Mouse (Mus musculus) monocyte, adult 2 months (primary cell): ENCODE data around the gene Jph3.

ENCODE experiments used
- DNase-seq, 2 experiments: peaks; one replicate each; pipeline ENCODE4 v3.0.0; 2022; ENCODE audit warnings: low spot score in 2 of 2, low read depth in 1 of 2

Jph3 gene

DNA sequence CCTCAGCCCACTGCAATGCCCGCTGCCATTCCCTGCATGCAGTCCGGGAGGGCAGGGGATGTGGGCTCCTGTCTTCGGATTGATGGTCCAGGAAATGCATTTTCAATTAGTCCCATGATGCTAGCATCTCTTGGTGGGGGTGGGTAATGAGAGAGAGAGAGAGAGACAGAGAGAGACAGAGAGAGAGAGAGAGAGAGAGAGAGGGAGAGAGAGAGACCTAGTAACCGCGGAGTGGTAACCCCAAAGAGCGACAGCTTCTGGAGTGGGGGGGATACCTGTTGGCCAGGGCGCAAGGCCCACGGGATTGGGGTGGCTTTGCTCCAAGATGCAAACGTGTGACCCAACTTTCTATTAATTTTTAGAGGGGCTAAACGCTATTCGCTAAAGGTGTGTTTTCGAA, at the start of gene Jph3:
TSS of gene Jph3 (plus strand) at position 301 of the 400 bp plus-strand sequence.
- DNase-seq, result no peak

- DNase-seq, result no peak
Measured at GRCm38 (mm10) chr8:121680896-121681295, 48.5 kb upstream of the Jph3 start.

DNA sequence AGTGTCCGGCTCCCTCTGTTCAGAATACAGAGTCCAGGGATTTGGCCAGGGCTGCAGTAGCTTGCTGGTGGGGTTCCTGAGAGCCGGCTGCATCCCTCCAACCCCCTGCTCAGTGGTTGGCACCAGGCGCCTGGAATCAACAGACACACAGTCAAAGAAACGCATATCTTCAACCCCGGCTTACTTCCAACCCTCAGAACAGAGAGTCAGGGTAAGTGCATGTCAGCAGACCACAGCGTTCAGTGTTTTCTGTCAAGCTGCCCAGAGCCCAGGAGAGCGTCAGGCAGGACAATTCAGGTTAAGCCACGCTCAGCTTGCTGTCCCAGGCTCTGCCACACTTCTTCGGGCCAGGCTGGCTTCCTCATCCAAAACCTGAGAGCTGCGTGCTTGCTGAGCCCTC, 48.0 kb upstream of the Jph3 start:
- no peak for DNase-seq

DNA sequence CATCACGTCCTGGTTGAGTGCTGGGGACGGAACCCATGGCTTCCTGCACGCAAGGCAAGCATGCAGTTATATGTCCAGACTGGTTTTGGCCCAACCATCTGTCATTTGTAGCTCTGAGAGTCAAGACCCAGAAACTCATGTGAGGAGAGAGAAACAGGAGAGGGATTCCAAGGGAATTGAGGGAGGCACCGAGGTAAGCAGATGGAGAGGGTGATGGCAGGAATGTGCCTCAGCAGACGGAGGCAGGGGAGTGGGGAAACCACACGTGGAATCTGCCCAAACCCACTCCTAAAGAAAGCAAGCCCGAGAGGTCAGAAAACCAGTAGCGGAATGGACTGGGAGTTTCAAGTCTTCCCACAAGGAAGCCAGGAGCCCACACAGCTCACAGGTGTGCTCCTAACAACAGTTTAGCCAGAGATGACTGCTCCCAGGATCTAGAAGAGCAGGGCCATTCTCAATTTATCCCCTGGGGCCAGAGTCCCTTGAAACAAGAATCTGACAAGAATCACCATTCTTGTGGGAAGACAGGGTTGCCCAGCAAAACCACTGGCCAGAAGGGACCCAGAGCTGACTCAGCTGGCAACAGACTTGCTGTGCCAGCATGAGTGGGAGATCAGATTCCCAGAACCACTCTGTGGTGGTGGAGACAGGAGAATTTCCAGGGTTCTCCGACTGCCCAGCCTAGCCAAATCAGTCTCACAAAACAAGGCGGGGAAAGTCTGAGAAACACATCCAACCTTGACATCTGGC, 46.2 kb upstream of the Jph3 start:
- no peak for DNase-seq

GRCm38 (mm10) chr8:121685419-121685818, 44.0 kb upstream of the Jph3 start:
- DNase-seq, result no peak

DNA sequence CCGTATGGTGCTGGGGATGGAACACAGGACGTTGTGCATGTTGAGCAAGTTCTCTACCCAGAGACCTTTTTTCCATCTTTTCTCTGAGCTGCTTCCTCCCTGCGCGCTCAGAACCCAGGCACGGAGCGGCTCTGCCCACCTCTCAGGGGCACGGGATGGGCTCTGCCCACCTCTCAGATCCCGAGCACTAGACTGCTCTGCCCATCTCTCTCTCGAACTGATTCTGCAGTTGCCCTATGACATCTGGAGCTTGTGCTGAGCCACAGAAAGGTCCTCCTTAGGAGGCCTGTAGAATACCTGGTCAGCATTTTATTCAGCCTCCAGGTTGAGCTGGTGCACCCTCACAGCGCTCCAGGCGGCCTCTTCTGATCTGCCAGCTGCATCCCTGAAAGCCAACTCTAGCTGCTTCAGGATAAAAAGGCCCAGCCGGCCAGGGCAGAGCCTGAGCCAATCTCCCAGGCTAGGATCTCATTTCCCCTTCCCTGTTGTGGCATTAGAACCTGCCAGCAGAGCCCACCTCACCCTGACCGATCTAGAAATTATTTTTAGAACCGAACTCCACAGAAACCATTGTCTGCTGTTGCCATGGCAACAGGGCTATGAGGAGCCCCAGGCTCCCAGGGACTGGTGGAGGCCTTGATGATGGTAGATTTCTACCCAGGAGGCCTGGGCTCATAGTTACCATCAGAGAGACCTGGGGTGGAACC, 41.8 kb upstream of the Jph3 start:
- DNase-seq, result no peak

DNA sequence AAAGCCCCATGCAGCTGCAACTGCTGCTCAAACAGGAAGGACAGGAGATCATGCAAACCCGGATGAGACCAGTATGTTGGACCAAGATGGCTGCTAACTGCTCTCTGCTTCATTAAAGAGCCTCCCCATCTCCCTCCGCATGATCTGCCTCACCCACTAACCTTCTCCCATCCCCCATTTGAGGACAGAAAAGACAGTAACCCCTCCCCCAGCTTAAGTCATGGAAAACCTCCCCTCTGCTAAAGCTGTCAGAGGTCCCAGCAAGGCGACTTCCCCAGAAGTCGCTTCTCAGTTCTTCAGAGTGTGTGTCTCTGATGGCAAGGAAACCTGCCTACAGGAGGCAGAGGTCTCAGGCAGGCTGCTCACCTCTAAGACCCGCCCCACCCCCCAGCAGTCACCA, 40.9 kb upstream of the Jph3 start:
- DNase-seq, result no peak

DNA sequence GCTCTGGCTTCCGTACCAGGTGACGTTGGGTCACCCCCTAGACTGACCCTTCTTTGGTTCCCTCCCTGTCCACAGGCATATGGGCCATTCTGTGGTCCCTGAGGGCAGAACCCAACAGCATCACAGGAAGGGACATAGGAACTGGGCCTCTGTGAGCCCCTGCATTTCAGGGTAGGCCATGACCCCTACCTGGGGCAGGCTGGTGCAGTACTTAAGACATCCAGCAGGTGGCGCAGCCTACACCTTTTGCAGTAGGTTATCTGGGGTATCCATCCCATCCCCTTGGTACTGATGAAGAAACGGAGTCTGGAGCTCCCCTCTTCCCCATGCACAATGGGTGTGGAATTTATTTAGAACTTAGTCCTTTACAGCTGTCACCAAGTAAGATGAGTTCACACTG, 35.0 kb upstream of the Jph3 start:
- DNase-seq, result no peak

DNA sequence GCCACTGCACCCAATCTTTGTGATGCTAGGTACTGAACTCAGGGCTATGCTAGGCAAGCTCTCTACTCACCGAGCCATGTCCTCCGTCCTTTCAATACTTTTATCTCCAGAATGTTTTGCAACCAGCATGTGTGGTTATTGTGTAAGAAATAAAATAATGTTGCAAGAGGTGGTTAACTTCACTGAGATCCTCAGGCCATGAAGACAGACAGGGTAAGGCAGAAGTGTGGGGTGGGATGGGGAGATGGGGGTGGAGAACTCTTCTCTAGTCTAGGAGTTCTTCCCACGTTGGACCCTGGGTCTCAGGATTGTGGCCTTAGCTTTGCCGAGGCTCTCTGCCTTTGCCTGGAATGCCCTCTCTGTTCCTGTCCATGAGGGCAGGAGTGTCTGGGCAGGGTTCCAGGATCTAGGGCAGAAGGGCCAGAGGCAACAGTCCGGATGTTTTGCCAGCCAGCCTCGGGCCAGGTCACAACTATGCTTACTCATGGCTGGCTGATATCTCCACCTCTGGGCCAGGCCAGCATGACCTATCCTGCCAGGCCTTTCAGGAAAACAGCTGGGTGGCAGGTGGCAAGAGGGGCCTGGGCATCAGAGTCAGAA, 33.7 kb upstream of the Jph3 start:
- DNase-seq, result no peak

- DNase-seq, result no peak
Measured at GRCm38 (mm10) chr8:121697735-121698614, 31.4 kb upstream of the Jph3 start.

DNA sequence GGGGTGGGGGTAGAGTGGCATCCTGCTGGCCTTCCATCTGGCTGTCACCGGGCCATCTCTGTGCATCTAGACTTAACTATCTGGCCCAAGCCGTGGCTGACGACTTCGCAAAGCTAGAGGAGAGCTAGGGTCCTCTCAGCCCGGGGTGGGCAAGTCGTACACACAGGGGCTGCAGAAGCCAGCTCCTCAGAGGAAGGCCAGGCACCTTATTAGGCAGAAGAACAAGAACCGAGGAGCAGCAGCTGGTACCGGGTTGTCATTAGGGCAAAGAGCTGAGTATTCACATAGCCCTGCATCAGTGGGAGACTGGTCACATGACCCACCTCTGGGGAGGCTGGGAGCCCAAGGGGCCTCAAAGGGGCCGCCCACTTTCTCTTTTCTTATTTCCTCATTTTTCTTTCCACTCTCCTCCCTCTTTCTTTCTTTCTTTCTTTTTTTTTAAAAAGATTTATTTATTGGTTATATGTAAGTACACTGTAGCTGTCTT, 30.8 kb upstream of the Jph3 start:
- no peak for DNase-seq

DNA sequence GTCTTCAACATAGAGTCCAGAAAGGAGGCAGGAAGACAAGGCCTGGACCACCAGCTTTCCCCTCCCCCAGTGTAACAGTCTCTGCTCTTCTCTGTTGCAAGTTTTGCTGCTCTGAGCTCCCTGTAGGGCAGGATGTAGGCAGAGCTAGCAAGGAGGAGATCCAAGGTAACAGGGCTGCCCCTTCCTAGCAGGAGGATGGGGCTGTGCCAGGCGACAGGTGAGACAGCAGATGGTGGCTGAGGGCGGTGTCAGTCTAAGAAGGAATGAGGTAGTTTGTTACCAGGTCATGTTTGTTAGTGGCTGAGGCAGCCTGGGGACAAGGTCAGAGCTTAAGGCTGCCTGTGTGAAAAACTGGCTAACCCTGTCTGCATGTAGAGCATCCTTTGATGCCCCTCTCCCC, 29.5 kb upstream of the Jph3 start:
- no peak for DNase-seq

DNA sequence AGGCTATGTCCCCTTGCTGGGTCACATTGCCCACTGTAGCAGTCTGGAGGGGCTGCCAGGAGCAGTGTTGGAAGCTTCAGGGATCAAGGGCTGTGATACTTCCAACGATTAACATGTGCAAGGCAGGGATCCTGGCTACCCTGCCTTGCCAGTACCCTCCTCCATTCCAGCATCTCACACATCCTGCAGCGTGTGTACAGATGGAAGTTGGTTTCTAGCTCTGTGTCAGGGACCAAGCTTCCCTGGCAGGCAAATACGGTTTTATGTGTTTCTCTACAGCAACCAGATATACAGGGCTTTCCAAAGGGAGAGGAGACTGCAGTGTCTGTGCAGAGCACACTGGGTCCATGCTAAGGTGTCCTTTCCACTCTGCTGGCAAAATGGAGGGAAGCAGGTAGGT, 24.2 kb upstream of the Jph3 start:
- DNase-seq, result no peak

DNA sequence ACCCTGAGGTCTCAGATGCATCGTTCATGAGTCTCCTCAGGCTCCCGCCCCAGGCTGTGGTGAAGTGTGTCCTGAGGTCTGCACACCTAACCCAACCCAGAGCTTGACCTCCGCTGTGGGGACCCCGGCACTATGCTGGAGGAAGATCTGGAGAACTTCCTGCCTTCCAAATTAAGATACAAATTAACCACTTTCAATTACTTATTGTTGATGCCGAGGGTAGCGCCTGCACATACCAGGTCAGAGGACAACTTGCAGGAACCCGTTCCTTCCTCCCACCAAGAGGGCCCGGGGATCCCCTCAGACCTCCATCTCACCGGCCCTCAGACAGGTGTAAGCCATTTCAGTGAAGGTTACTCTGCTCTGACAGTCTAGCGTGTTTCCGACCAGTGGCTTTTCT, 22.5 kb upstream of the Jph3 start:
- no peak for DNase-seq

DNA sequence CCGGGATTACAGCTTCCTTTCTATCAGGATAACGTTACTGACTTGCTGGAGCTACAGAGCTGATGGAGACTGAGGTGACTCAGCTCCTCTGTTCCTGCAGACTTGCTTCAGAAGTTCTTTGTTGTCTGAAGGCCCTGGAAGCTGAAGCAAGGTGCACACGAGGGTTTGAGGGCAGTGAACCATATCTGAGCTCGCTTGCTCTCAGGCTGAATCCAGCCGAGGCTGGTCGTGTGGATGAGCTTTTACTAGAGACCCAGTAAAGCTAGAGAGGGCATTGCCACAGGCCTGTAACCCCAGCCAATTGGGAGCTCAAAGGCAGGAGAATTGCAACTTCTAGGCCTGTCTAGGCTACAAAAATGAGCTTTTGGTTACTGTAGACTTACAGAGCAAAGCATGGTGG, 21.0 kb upstream of the Jph3 start:
- no peak for DNase-seq

- no peak for DNase-seq
Measured at GRCm38 (mm10) chr8:121717502-121717901, 11.9 kb upstream of the Jph3 start.

GRCm38 (mm10) chr8:121717982-121718425, 11.4 kb upstream of the Jph3 start:
- DNase-seq, result no peak

DNA sequence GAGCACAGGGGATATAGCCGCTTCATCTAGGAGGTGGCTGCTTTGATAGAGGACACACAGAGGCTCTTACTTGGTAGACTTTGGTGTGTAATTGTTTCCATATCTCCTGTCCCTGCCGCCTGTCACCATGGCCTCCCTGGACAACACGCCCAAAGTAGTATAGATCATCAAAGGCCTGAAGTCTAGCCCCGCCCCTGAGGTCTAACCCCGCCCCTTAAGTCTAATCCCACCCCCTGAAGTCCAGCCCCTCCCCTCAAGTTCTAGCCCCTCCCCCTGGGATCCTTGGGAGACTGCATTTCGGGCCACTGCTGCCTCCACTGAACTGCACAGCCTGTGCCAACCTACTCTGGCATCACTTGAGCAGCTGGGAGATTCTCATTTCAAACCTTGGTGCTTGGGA, 10.5 kb upstream of the Jph3 start:
- no peak for DNase-seq

- no peak for DNase-seq
Measured at GRCm38 (mm10) chr8:121721072-121721471, 8.4 kb upstream of the Jph3 start.

- no peak for DNase-seq
Measured at GRCm38 (mm10) chr8:121723846-121724245, 5.6 kb upstream of the Jph3 start.

GRCm38 (mm10) chr8:121727164-121727563, 2.3 kb upstream of the Jph3 start:
- no peak for DNase-seq
